Comparison of ENCODE assay signal across 22 mouse cellular contexts in the genomic region with DNA sequence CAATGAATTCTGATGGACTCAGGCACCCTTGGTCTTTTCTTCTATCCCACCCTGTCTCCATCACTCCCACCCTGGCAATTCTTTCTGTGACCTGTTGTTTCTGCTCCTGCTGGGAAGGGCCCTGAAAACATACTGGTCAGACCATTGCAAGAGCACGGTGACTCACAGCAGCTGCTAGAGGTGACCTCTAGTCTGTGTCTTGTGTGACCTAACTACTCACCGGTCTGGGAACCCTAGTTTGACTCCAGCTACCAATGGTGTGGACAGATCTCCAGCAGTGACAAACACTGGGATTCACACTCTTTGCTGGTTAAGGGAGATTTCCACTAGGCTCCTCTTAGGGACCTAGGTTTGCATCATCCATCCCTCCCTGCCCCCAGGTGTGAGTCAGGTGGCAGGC.
"Had no signal": no experiment of that assay in that cellular context is flagged by ENCODE, and none has a peak within 500 bp of the region (broad histone marks: within the 10 kb centered on the region; RNA-seq: fewer than 3 reads in every experiment).

No protein-coding gene starts in this region.

- H3K27ac ChIP-seq: limb, embryonic 12.5 days; limb, embryonic 15.5 days; liver, embryonic 15.5 days; midbrain, embryonic 12.5 days; neural tube, embryonic 13.5 days; stomach, embryonic 15.5 days had no signal

- ATAC-seq: midbrain, embryonic 16.5 days had no signal

- H3K4me2 ChIP-seq: limb, embryonic 12.5 days; limb, embryonic 15.5 days; liver, embryonic 11.5 days; liver, embryonic 15.5 days; midbrain, embryonic 12.5 days; neural tube, embryonic 13.5 days; stomach, embryonic 15.5 days had no signal

- H3K4me3 ChIP-seq: limb, embryonic 12.5 days; limb, embryonic 15.5 days; liver, embryonic 15.5 days; midbrain, embryonic 12.5 days; myocyte; neural tube, embryonic 13.5 days; stomach, embryonic 15.5 days had no signal

- H3K9me3 ChIP-seq: limb, embryonic 12.5 days; limb, embryonic 15.5 days; liver, embryonic 15.5 days; midbrain, embryonic 12.5 days; neural tube, embryonic 13.5 days; stomach, embryonic 15.5 days had no signal

- H3K27me3 ChIP-seq: limb, embryonic 15.5 days; liver, embryonic 15.5 days; midbrain, embryonic 12.5 days; neural tube, embryonic 13.5 days had no signal

- H3K36me3 ChIP-seq: midbrain, embryonic 12.5 days had no signal

- H3K9ac ChIP-seq: limb, embryonic 12.5 days; limb, embryonic 15.5 days; liver, embryonic 15.5 days; midbrain, embryonic 12.5 days; neural tube, embryonic 13.5 days; stomach, embryonic 15.5 days had no signal

- H3K4me1 ChIP-seq: limb, embryonic 15.5 days; liver, embryonic 15.5 days had no signal

- DNase-seq: kidney, adult 8-10 months; kidney, postnatal 14 days; kidney, postnatal 4 days; left cerebral cortex, postnatal 4 days; lung, adult 2 months; lung, postnatal 14 days; lung, postnatal 4 days; retina, postnatal 1 day; right cerebral cortex, postnatal 25 days; spleen, adult 18-20 months; thymus, adult 2 months; thymus, postnatal 14 days; thymus, postnatal 4 days had no signal
